Mouse (Mus musculus) liver (tissue): ENCODE data around the gene Vmn1r228.

Source experiments
- DNase-seq: peaks from one replicate; pipeline ENCODE4 v3.0.0-alpha.2; 2020; ENCODE audit warnings: mixed read lengths

Vmn1r228 gene

DNA sequence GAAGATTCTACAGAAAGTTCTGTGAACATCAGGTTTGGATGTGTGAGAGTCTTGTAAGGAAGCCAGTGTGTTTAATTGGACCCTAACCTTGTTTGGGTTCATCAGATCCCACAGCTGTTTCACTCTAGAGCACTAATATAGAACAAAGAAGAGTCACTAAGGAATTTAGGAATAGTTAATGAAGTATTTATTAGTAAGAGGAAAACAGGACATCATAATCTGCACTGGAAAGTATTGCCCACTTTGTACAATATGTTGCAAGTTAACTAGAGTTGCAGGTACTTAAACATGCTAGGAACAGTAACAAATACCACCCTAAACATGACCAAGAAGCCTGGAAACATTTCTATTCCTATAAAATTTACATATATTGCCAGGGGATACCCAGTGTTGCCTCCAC is at the start of gene Vmn1r228:
TSS of gene Vmn1r228 (minus strand) at position 101 of the 400 bp plus-strand sequence.
- DNase-seq, result no peak

DNA sequence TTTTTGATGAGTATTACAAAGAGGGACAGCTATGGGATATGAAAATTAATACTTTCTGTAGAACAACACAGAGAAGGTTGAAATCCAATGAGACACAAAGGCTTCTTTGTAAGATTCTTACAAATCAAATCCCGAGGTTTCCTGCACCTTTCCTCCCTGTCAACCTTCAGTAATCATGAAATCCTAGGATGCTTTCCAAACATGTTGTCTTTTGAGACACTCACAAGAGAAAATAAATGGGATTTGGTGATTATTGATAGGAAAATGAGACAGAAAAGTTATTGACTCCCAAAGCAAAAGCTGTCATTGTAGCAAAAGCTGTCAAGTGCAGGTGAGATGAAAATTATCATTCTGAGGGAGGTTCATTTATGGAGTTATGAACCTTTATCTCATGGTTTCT is 25.3 kb upstream of the Vmn1r228 start, which contains the start of gene Vmn1r229:
TSS of gene Vmn1r229 (plus strand) at position 301 of the 400 bp plus-strand sequence.
- no peak for DNase-seq

DNA sequence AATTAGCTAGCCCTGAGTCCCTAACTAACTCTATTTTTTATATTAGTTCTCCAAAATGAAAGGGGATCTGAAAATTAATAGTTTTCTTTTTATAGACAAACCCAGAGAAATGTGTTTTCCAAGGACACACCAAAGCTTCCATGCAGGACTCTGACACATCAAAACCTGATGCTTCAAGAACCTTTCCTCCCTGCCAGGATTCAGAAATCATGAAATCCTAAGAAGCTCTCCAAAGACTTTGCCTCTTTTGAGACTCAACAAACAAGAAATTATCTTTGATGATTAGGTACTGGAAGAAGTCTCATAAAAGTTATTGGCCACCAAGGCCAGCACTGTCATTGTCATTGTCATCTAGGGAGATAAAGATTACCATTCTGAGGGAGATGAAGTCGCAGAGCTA is 56.4 kb downstream of the Vmn1r228 start, which contains the start of gene Vmn1r227:
TSS of gene Vmn1r227 (plus strand) at position 301 of the 400 bp plus-strand sequence.
- DNase-seq, result no peak
